Mouse (Mus musculus): ENCODE measurements around the gene Ogfrl1.
A peak's percentile ranks its signal among the peaks of the same experiment; 100 is the strongest.
"Not testable (repeated sequence)": the region's sequence is repeated elsewhere in the genome, so short reads cannot be mapped to it uniquely, and the experiment has no call there.

Ogfrl1 gene

GRCm38 (mm10) chr1:23397623-23398022, at the start of gene Ogfrl1:
Gene Ogfrl1 (minus strand): TSS chr1:23397772.
- no peak for DNase-seq

GRCm38 (mm10) chr1:23445736-23446424, 48.3 kb upstream of the Ogfrl1 start:
- no peak for DNase-seq

GRCm38 (mm10) chr1:23433612-23434011, 36.0 kb upstream of the Ogfrl1 start:
- DNase-seq, result no peak

GRCm38 (mm10) chr1:23426447-23426846, 28.9 kb upstream of the Ogfrl1 start:
- DNase-seq, result no peak

- DNase-seq, result no peak
These were observed 21.4 kb upstream of the Ogfrl1 start for GRCm38 (mm10) chr1:23418941-23419340.

GRCm38 (mm10) chr1:23418059-23418458, 20.5 kb upstream of the Ogfrl1 start:
- DNase-seq, result no peak

- no peak for DNase-seq
These were observed 20.0 kb upstream of the Ogfrl1 start for GRCm38 (mm10) chr1:23417562-23417961.

GRCm38 (mm10) chr1:23411533-23411932, 14.0 kb upstream of the Ogfrl1 start:
- no peak for DNase-seq

- no peak for DNase-seq
These were observed 12.4 kb upstream of the Ogfrl1 start for GRCm38 (mm10) chr1:23409960-23410359.

- no peak for DNase-seq
These were observed 4.8 kb upstream of the Ogfrl1 start for GRCm38 (mm10) chr1:23402401-23402800.

GRCm38 (mm10) chr1:23399552-23399951, 2.0 kb upstream of the Ogfrl1 start:
- peak; percentile 28 to 31 for DNase-seq

GRCm38 (mm10) chr1:23394356-23394755, 3.2 kb downstream of the Ogfrl1 start:
- DNase-seq, result not testable (repeated sequence)

GRCm38 (mm10) chr1:23391744-23392143, 5.8 kb downstream of the Ogfrl1 start:
- no peak for DNase-seq

GRCm38 (mm10) chr1:23384326-23384725, 13.2 kb downstream of the Ogfrl1 start:
- no peak for DNase-seq

GRCm38 (mm10) chr1:23382806-23383653, 14.5 kb downstream of the Ogfrl1 start:
- peak; percentile 83 to 84 for DNase-seq

- DNase-seq, result peak in 1 of 2 experiments; percentile 34
These were observed 15.1 kb downstream of the Ogfrl1 start for GRCm38 (mm10) chr1:23382461-23382805.

- no peak for DNase-seq
These were observed 15.5 kb downstream of the Ogfrl1 start for GRCm38 (mm10) chr1:23382037-23382436.

- DNase-seq, result peak; percentile 30 to 32
These were observed 17.4 kb downstream of the Ogfrl1 start for GRCm38 (mm10) chr1:23379911-23380740.

GRCm38 (mm10) chr1:23379321-23379720, 18.3 kb downstream of the Ogfrl1 start:
- no peak for DNase-seq

- no peak for DNase-seq
These were observed 20.0 kb downstream of the Ogfrl1 start for GRCm38 (mm10) chr1:23377572-23377971.

- DNase-seq, result no peak
These were observed 23.4 kb downstream of the Ogfrl1 start for GRCm38 (mm10) chr1:23374156-23374555.

- no peak for DNase-seq
These were observed 32.0 kb downstream of the Ogfrl1 start for GRCm38 (mm10) chr1:23365614-23366013.

- no peak for DNase-seq
These were observed 44.7 kb downstream of the Ogfrl1 start for GRCm38 (mm10) chr1:23352895-23353294.

Data from B cell, adult 2 months (primary cell).